Mouse (Mus musculus): Measurements from ENCODE around the gene Prkcb. TPM values are rescaled to one million over a fixed set of nuclear protein-coding genes. Genes with fewer than 3 reads are reported as not detected.

Gene Prkcb
- polyA plus RNA-seq, 1 experiment from 2014 or later, result 5.4 TPM

DNA sequence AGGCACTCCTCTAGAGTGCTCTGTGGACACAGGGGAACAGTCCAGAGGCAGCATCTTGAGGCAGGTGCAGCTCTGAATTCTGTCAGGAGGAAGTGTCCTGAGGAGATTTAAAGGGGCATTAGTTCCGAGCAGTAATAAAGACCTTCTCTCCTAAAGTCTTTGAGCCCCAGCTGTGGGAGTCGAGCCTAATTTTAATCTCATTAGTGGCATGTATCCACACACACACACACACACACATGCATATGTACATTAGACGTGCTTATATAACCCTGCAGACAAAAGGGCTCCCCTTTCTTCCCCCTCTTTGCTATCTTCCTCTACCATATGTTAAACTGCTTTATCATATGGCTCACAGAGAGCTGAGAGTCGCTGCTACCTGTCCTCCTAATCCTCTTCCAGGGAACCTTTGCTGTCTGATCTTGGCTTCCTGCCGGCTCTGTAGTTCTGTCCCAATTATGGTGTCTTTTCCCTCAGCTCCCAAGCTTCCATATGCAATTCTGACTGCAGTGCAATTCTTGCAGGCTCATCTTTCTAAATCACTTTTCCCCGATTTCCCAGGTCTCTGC is 268.1 kb downstream of the Prkcb start:
- Histone ChIP-seq H3K27me3 (ENCODE audit: control insufficient read depth, insufficient read depth, low read length) (no peaks in the 10 kb centered on the region), H3K9me3 (replicated peaks; ENCODE audit: control insufficient read depth, low read length) (no peaks in the 10 kb centered on the region), H3K4me3 (ENCODE audit: low read depth, low read length) (no peak overlapping the region), H3K4me2 (ENCODE audit: low read depth, low read length) (no peak overlapping the region), H3K27ac (replicated peaks; ENCODE audit: low read depth, low read length) (no peak overlapping the region), H3K4me1 (ENCODE audit: control insufficient read depth, insufficient read depth, low read length) (no peaks in the 10 kb centered on the region), H3K36me3 (replicated peaks; ENCODE audit: control insufficient read depth, insufficient read depth, low read depth, low read length) (no peaks in the 10 kb centered on the region), H3K9ac (replicated peaks; ENCODE audit: low read length) (no peak overlapping the region)
- ATAC-seq (replicated peaks; ENCODE audit: insufficient number of reproducible peaks, low FRiP score, low TSS enrichment, low read depth), result no peak
- WGBS, result 43% methylated on average over 6 of the region's 6 CpGs
- no peak for DNase-seq (ENCODE audit: low spot score)

DNA sequence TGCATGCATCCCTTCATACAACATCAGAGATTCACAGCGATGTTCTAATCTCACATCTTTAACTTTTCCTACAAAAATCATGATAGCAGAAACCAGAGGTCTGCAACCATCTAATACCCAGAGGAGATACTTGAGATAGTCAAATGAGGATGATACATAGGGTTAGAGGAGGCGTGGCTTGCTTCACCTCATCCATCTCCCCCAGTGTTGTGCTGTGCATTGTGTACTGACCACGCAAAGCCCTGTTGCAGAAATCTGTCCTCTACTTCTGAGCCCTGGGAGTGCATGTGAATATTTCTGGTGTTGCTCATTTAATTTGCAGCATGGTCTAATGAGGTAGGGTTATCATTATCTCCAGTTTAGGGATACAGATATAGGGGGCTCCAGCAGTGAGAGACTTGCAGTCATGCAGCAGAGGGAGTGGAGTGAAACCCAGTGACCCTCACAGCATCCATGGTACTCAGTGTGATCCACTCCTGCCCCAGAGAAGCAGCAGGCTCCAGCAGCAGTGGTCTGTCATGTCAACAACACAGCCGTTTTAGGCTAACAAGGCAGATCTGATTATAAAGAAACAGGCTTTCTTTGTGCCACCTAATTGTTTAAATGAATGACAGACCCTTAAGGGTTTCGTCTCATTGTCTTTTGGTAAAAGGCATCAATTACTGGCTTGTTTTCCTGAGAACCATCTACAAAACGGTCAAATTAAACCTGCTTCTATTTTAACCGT is 269.7 kb downstream of the Prkcb start:
- no peaks in the 10 kb centered on the region for H3K9me3 ChIP-seq (replicated peaks; ENCODE audit: control insufficient read depth, low read length)
- 36% methylated on average over 7 of the region's 7 CpGs for WGBS
- DNase-seq (ENCODE audit: low spot score) (peak; percentile 34), ATAC-seq (replicated peaks; ENCODE audit: insufficient number of reproducible peaks, low FRiP score, low TSS enrichment, low read depth) (0 out of 2 replicates have a peak, but pooled peaks have one; percentile 73)
- no peak overlapping the region for H3K4me2 ChIP-seq (ENCODE audit: low read depth, low read length)
- H3K4me1 ChIP-seq (ENCODE audit: control insufficient read depth, insufficient read depth, low read length), result no peaks in the 10 kb centered on the region
- no peaks in the 10 kb centered on the region for H3K27me3 ChIP-seq (ENCODE audit: control insufficient read depth, insufficient read depth, low read length)
- H3K4me3 ChIP-seq (ENCODE audit: low read depth, low read length), result no peak overlapping the region
- no peak overlapping the region for H3K9ac ChIP-seq (replicated peaks; ENCODE audit: low read length)
- no peaks in the 10 kb centered on the region for H3K36me3 ChIP-seq (replicated peaks; ENCODE audit: control insufficient read depth, insufficient read depth, low read depth, low read length)
- no peak overlapping the region for H3K27ac ChIP-seq (replicated peaks; ENCODE audit: low read depth, low read length)

DNA sequence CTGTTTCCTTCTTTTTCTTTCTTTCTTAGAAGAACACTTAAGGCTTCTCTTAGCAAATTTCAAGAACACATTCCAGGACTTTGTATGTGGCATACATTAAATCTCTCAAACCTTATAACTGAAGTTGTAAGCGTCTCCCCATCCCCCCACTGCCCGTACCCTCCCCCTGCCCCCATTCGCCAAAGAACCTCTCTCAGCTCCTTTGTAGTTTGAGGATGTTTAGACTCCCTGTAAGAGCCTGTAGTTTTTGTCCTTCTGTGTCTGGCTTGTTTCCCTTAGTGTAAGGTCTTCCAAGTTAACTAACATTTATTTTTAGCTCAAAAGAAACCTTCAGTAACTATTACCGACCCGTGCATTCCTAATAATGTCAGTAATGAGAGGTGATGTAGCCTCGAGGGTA is 270.4 kb downstream of the Prkcb start:
- H3K27ac ChIP-seq (replicated peaks; ENCODE audit: low read depth, low read length), result no peak overlapping the region
- H3K27me3 ChIP-seq (ENCODE audit: control insufficient read depth, insufficient read depth, low read length), result no peaks in the 10 kb centered on the region
- WGBS, result 33% methylated on average over 6 of the region's 6 CpGs
- no peak overlapping the region for H3K4me2 ChIP-seq (ENCODE audit: low read depth, low read length)
- H3K9ac ChIP-seq (replicated peaks; ENCODE audit: low read length), result no peak overlapping the region
- H3K36me3 ChIP-seq (replicated peaks; ENCODE audit: control insufficient read depth, insufficient read depth, low read depth, low read length), result no peaks in the 10 kb centered on the region
- H3K9me3 ChIP-seq (replicated peaks; ENCODE audit: control insufficient read depth, low read length), result no peaks in the 10 kb centered on the region
- H3K4me1 ChIP-seq (ENCODE audit: control insufficient read depth, insufficient read depth, low read length), result no peaks in the 10 kb centered on the region
- ATAC-seq (replicated peaks; ENCODE audit: insufficient number of reproducible peaks, low FRiP score, low TSS enrichment, low read depth) (no peak), DNase-seq (ENCODE audit: low spot score) (peak; percentile 50)
- H3K4me3 ChIP-seq (ENCODE audit: low read depth, low read length), result no peak overlapping the region

DNA sequence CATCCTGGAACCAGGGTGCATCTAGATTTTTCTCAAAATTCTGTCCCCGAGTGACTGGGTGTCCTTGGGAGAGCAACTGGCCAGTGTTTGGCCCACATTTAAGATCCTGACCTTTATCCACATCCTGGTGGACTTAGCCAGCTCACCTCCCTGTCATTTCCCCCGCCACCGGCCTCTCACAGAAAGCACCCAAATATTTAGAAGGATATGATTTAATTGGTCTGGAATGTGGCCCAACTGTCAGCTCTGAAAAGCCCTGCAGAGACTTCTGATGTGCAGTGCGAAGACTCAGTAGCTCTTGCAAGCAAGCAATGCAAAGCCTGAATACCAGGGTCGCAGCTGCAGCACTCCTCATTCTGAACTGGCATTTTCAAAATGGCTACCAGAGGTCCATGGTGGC is 274.0 kb downstream of the Prkcb start:
- Histone ChIP-seq H3K27ac (replicated peaks; ENCODE audit: low read depth, low read length) (no peak overlapping the region), H3K4me1 (ENCODE audit: control insufficient read depth, insufficient read depth, low read length) (no peaks in the 10 kb centered on the region), H3K4me2 (ENCODE audit: low read depth, low read length) (no peak overlapping the region), H3K36me3 (replicated peaks; ENCODE audit: control insufficient read depth, insufficient read depth, low read depth, low read length) (no peaks in the 10 kb centered on the region), H3K4me3 (ENCODE audit: low read depth, low read length) (no peak overlapping the region), H3K9ac (replicated peaks; ENCODE audit: low read length) (no peak overlapping the region), H3K27me3 (ENCODE audit: control insufficient read depth, insufficient read depth, low read length) (no peaks in the 10 kb centered on the region), H3K9me3 (replicated peaks; ENCODE audit: control insufficient read depth, low read length) (no peaks in the 10 kb centered on the region)
- DNase-seq (ENCODE audit: low spot score) (no peak), ATAC-seq (replicated peaks; ENCODE audit: insufficient number of reproducible peaks, low FRiP score, low TSS enrichment, low read depth) (no peak)
- WGBS, result 60% methylated on average over 5 of the region's 5 CpGs

DNA sequence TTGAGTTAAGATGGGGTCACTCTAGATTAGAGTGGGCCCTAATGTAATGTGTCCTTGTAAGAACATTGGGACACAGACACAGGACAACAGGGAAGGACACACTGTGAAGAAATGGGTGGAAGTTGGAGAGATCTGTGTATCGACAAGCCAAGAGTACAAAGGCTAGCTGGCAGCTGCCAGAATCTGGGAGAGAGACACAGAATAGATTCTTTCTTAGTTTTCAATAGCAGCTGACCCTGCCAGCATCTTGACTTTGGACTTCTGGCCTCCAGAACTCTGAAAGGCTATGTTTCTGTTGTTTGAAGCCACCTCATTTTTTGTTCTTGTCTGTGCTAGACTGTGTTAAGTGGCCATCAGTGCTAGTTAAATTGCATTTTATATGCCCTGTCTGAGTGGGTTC is 276.8 kb downstream of the Prkcb start:
- ATAC-seq (replicated peaks; ENCODE audit: insufficient number of reproducible peaks, low FRiP score, low TSS enrichment, low read depth) (no peak), DNase-seq (ENCODE audit: low spot score) (no peak)
- Histone ChIP-seq H3K9ac (replicated peaks; ENCODE audit: low read length) (no peak overlapping the region), H3K36me3 (replicated peaks; ENCODE audit: control insufficient read depth, insufficient read depth, low read depth, low read length) (no peaks in the 10 kb centered on the region), H3K4me2 (ENCODE audit: low read depth, low read length) (no peak overlapping the region), H3K4me3 (ENCODE audit: low read depth, low read length) (no peak overlapping the region), H3K9me3 (replicated peaks; ENCODE audit: control insufficient read depth, low read length) (no peaks in the 10 kb centered on the region), H3K27ac (replicated peaks; ENCODE audit: low read depth, low read length) (no peak overlapping the region), H3K4me1 (ENCODE audit: control insufficient read depth, insufficient read depth, low read length) (no peaks in the 10 kb centered on the region), H3K27me3 (ENCODE audit: control insufficient read depth, insufficient read depth, low read length) (no peaks in the 10 kb centered on the region)
- WGBS, result 79% methylated on average over 1 of the region's 1 CpGs

DNA sequence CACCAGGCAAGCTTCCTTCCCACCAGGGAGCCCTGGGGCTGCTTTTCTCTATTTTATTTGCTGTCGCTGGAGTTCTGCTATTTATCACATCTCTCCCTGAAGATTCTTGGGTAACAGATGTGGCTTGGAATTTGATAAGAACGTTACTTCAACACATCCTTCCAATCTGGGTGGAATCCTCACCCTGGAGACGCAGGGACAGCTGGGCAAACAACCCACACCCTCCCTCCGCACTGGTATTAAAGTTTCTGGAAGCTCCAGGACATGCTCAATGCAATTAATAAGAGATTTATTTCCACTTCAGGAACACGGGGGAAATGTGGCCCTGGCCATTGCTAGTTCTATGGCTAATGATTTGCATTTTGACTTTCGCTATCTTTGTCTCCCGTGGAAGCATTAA is 277.5 kb downstream of the Prkcb start:
- H3K27me3 ChIP-seq (ENCODE audit: control insufficient read depth, insufficient read depth, low read length), result no peaks in the 10 kb centered on the region
- ATAC-seq (replicated peaks; ENCODE audit: insufficient number of reproducible peaks, low FRiP score, low TSS enrichment, low read depth) (no peak), DNase-seq (ENCODE audit: low spot score) (no peak)
- H3K9me3 ChIP-seq (replicated peaks; ENCODE audit: control insufficient read depth, low read length), result no peaks in the 10 kb centered on the region
- H3K4me2 ChIP-seq (ENCODE audit: low read depth, low read length), result no peak overlapping the region
- H3K36me3 ChIP-seq (replicated peaks; ENCODE audit: control insufficient read depth, insufficient read depth, low read depth, low read length), result no peaks in the 10 kb centered on the region
- no peak overlapping the region for H3K9ac ChIP-seq (replicated peaks; ENCODE audit: low read length)
- no peak overlapping the region for H3K4me3 ChIP-seq (ENCODE audit: low read depth, low read length)
- WGBS, result 75% methylated on average over 7 of the region's 7 CpGs
- H3K4me1 ChIP-seq (ENCODE audit: control insufficient read depth, insufficient read depth, low read length), result no peaks in the 10 kb centered on the region
- H3K27ac ChIP-seq (replicated peaks; ENCODE audit: low read depth, low read length), result no peak overlapping the region

DNA sequence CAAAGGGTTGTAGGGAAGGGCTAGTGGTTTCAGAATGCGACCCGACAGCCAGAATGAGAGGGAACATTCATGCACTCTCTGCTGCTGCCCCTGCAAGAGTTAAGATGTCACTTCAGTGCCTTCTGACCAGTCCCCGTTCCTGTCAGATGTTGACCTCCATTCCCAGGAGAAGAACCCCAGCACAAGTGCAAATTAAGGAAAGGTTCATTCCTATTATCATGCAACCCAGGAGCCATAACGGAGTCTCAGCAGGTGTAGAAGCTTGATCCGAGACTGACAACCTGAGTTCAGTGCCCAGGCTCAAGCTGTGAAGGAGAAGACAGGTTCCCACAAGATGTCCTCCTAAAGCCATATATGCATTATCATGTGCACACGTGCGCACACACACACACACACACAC is 280.2 kb downstream of the Prkcb start:
- no peak for ATAC-seq (replicated peaks; ENCODE audit: insufficient number of reproducible peaks, low FRiP score, low TSS enrichment, low read depth)

DNA sequence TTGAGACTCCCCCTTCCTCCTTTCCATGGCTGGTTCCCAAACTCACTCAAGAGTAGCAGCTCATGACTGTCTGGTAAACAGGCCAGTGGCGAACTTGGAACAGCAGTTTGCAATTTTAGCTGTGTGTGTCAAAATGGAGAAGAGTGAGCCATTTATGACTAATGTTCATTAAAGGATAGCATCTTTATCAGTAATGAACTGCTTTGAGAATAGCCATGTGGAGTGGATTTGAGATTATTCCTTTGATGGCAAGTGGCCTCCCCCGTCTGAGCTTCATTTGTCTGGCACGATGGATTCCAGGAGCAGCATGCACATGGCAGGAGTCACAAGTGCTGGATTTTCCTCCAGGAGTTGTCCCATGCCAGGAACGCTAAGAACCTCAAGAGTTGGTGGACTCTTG is 281.9 kb downstream of the Prkcb start:
- DNase-seq (ENCODE audit: low spot score) (no peak), ATAC-seq (replicated peaks; ENCODE audit: insufficient number of reproducible peaks, low FRiP score, low TSS enrichment, low read depth) (no peak)
- Histone ChIP-seq H3K27me3 (ENCODE audit: control insufficient read depth, insufficient read depth, low read length) (no peaks in the 10 kb centered on the region), H3K27ac (replicated peaks; ENCODE audit: low read depth, low read length) (no peak overlapping the region), H3K4me2 (ENCODE audit: low read depth, low read length) (no peak overlapping the region), H3K4me3 (ENCODE audit: low read depth, low read length) (no peak overlapping the region), H3K36me3 (replicated peaks; ENCODE audit: control insufficient read depth, insufficient read depth, low read depth, low read length) (no peaks in the 10 kb centered on the region), H3K4me1 (ENCODE audit: control insufficient read depth, insufficient read depth, low read length) (no peaks in the 10 kb centered on the region), H3K9ac (replicated peaks; ENCODE audit: low read length) (no peak overlapping the region), H3K9me3 (replicated peaks; ENCODE audit: control insufficient read depth, low read length) (no peaks in the 10 kb centered on the region)
- 70% methylated on average over 4 of the region's 4 CpGs for WGBS

More for the DNA sequence above, 280.2 kb downstream of the Prkcb start:
- H3K4me2 ChIP-seq (ENCODE audit: low read depth, low read length), result no peak overlapping the region
- no peaks in the 10 kb centered on the region for H3K27me3 ChIP-seq (ENCODE audit: control insufficient read depth, insufficient read depth, low read length)
- H3K36me3 ChIP-seq (replicated peaks; ENCODE audit: control insufficient read depth, insufficient read depth, low read depth, low read length), result no peaks in the 10 kb centered on the region
- no peak overlapping the region for H3K4me3 ChIP-seq (ENCODE audit: low read depth, low read length)
- 83% methylated on average over 7 of the region's 7 CpGs for WGBS
- DNase-seq (ENCODE audit: low spot score), result no peak
- no peaks in the 10 kb centered on the region for H3K9me3 ChIP-seq (replicated peaks; ENCODE audit: control insufficient read depth, low read length)
- no peak overlapping the region for H3K9ac ChIP-seq (replicated peaks; ENCODE audit: low read length)
- no peaks in the 10 kb centered on the region for H3K4me1 ChIP-seq (ENCODE audit: control insufficient read depth, insufficient read depth, low read length)
- no peak overlapping the region for H3K27ac ChIP-seq (replicated peaks; ENCODE audit: low read depth, low read length)
